Mouse (Mus musculus) hindbrain, embryonic 16.5 days (tissue): ENCODE results near the gene 1700088E04Rik. TPM values are rescaled to one million over a fixed set of nuclear protein-coding genes. Genes with fewer than 3 reads are reported as not detected.

Source experiments
- polyA plus RNA-seq: library from polyadenylated mRNA; unstranded; fragments of >200 nt; fragmentation: Nextera tagmentation; extraction: Ambion mirVana; gene quantifications from 2 replicates; pipeline ENCODE4 v1.2.1, GENCODE M21; 2015

The 1700088E04Rik gene
- polyA plus RNA-seq, 1 experiment from 2014 or later: 20.2 TPM

Other genes starting within 250 kb of the 1700088E04Rik start
- 0.11 TPM in 1 of 2 replicates, not detected in the other for gene Gm49510, start 241.6 kb downstream of the 1700088E04Rik start, polyA plus RNA-seq
- 4.5 and 6.7 TPM in 2 replicates for gene Sh3bp1, start 241.5 kb downstream of the 1700088E04Rik start, polyA plus RNA-seq
- gene Pdxp, start 227.3 kb downstream of the 1700088E04Rik start, polyA plus RNA-seq: 94.7 and 96.9 TPM in 2 replicates
- 105 and 169 TPM in 2 replicates for gene Lgals1, start 214.5 kb downstream of the 1700088E04Rik start, polyA plus RNA-seq
- 63.6 and 68.1 TPM in 2 replicates for gene Nol12, start 206.3 kb downstream of the 1700088E04Rik start, polyA plus RNA-seq
- 36.1 and 40.4 TPM in 2 replicates for gene Triobp, start 193.5 kb downstream of the 1700088E04Rik start, polyA plus RNA-seq
- gene H1f0, start 112.8 kb downstream of the 1700088E04Rik start, polyA plus RNA-seq: 200 and 206 TPM in 2 replicates
- 0.14 TPM in 1 of 2 replicates, not detected in the other for gene Galr3, start 99.4 kb downstream of the 1700088E04Rik start, polyA plus RNA-seq
- gene Ankrd54, start 78.4 kb downstream of the 1700088E04Rik start, polyA plus RNA-seq: 50.0 and 54.0 TPM in 2 replicates
- gene Eif3l, start 66.1 kb downstream of the 1700088E04Rik start, polyA plus RNA-seq: 174 and 177 TPM in 2 replicates
- gene Micall1, start 32.4 kb downstream of the 1700088E04Rik start, polyA plus RNA-seq: 11.6 and 13.9 TPM in 2 replicates
- 258 and 285 TPM in 2 replicates for gene Polr2f, start 244 bp downstream of the 1700088E04Rik start, polyA plus RNA-seq
- gene Sox10, start 24.0 kb upstream of the 1700088E04Rik start, polyA plus RNA-seq: 9.0 and 9.5 TPM in 2 replicates
- gene Pick1, start 87.9 kb upstream of the 1700088E04Rik start, polyA plus RNA-seq: 99.1 and 100.0 TPM in 2 replicates
- 0.87 and 1.1 TPM in 2 replicates for gene Gm49486, start 88.1 kb upstream of the 1700088E04Rik start, polyA plus RNA-seq
- 1.4 and 2.0 TPM in 2 replicates for gene Slc16a8, start 113.5 kb upstream of the 1700088E04Rik start, polyA plus RNA-seq
- 3.1 and 5.4 TPM in 2 replicates for gene Baiap2l2, start 144.3 kb upstream of the 1700088E04Rik start, polyA plus RNA-seq
- 23.0 and 29.3 TPM in 2 replicates for gene Pla2g6, start 187.1 kb upstream of the 1700088E04Rik start, polyA plus RNA-seq
- gene Maff, start 205.4 kb upstream of the 1700088E04Rik start, polyA plus RNA-seq: 1.1 and 1.2 TPM in 2 replicates